Mouse (Mus musculus): ENCODE data around the gene Dcdc2a.

DNA sequence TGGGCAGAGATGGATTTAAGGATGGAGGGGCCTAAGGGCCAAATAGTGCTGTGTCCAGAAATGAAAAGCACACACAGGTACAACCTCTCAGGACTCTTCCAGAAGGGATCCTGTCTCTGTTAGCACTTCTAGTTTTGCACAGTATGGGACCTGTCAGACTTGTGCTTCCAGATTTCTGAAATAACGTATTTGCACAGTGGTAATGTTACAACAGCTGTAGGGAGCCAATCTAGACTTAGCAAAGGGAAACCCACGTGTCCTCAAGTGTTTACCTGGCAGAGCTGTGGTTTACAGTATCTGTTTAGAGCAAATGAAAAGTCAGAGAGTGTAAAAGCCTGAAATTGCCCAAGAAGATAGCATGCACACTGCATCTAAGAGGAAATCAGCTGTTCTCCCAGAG lies 104.1 kb downstream of the Dcdc2a start:
- TF ChIP-seq CTCF (IDR thresholded peaks at IDR 0.05; ENCODE audit: low read depth, low read length) = no peak
- TF ChIP-seq POLR2A (IDR thresholded peaks at IDR 0.05; ENCODE audit: extremely low read depth, insufficient read depth, low read length) = no peak

Measured in liver, adult 2 months (tissue).